Mouse (Mus musculus) neural tube, embryonic 13.5 days (tissue): ENCODE results near the gene Ralbp1. TPM values are rescaled to one million over a fixed set of nuclear protein-coding genes. Genes with fewer than 3 reads are reported as not detected.

Experiments used
- ATAC-seq: fragments of 200-750 bp; cut with Nextera tagmentation; 2 replicates; pipeline ENCODE4 v1.8.0; 2017; ENCODE audit warnings: low read depth, mild to moderate bottlenecking, moderate TSS enrichment, moderate library complexity
- H3K27ac ChIP-seq: fragments of 300-500 bp; sonication (generic); replicated peaks from 2 replicates; pipeline ENCODE4 v1.5.1; 2015; ENCODE audit warnings: moderate library complexity, mild to moderate bottlenecking, inconsistent platforms
- H3K27me3 ChIP-seq: fragments of 300-500 bp; sonication (generic); 2 replicates; pipeline ENCODE4 v1.6.1; 2015; ENCODE audit warnings: mild to moderate bottlenecking, inconsistent platforms
- H3K36me3 ChIP-seq: fragments of 300-500 bp; sonication (generic); 2 replicates; pipeline ENCODE4 v1.6.1; 2015; ENCODE audit warnings: mild to moderate bottlenecking, inconsistent platforms
- H3K4me1 ChIP-seq: fragments of 300-500 bp; sonication (generic); replicated peaks from 2 replicates; pipeline ENCODE4 v1.6.1; 2015; ENCODE audit warnings: inconsistent platforms
- H3K4me2 ChIP-seq: fragments of 300-500 bp; sonication (generic); 2 replicates; pipeline ENCODE4 v1.6.1; 2015; ENCODE audit warnings: inconsistent platforms, mild to moderate bottlenecking, moderate library complexity
- H3K4me3 ChIP-seq: fragments of 300-500 bp; sonication (generic); 2 replicates; pipeline ENCODE4 v1.5.1; 2015; ENCODE audit warnings: mild to moderate bottlenecking, inconsistent platforms
- H3K9ac ChIP-seq: fragments of 300-500 bp; sonication (generic); 2 replicates; pipeline ENCODE4 v1.6.1; 2015; ENCODE audit warnings: moderate library complexity, mild to moderate bottlenecking, inconsistent platforms
- H3K9me3 ChIP-seq: fragments of 300-500 bp; sonication (generic); 2 replicates; pipeline ENCODE4 v1.6.1; 2016; ENCODE audit warnings: inconsistent platforms
- WGBS: fragments of 180-500 bp; shearing (Covaris S2); methylation state at CpG from one replicate; pipeline ENCODE4 v1.1.7; 2015; 5-methylcytosine and 5-hydroxymethylcytosine counted together
- polyA plus RNA-seq: library from polyadenylated mRNA; unstranded; fragments of >200 nt; fragmentation: Nextera tagmentation; extraction: Ambion mirVana; gene quantifications from 2 replicates; pipeline ENCODE4 v1.2.1, GENCODE M21; 2015

Gene Ralbp1
- polyA plus RNA-seq, 1 experiment from 2014 or later: 57.7 TPM

DNA sequence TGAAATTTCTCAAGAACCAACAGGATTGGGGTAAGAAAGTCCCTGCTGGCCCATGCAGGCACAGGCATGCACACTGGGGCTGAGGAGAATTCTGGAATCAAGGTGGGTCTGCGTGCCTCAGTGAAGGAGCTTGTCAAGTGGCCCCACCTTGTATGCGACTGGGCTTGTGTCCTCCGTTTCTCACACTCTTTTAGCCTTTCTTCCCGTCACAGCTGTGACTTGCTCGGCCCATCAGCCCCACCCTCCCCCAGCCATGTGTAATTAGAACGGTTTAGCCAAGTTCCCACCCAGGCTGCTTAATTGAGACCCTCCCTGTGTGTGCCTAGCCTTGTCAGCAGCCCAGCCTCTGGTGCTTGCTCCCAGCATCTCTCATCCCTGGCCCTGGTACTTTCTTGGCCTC is 28.5 kb upstream of the Ralbp1 start:
- WGBS: 46% methylated on average over 6 of the region's 6 CpGs
- Histone ChIP-seq H3K4me2 (no peak overlapping the region), H3K27ac (no peak overlapping the region), H3K36me3 (0 out of 2 replicates have a peak, but pooled peaks cover 4% of the 10 kb centered on the region), H3K9me3 (no peaks in the 10 kb centered on the region), H3K27me3 (no peaks in the 10 kb centered on the region), H3K4me3 (no peak overlapping the region), H3K4me1 (peaks cover 13% of the 10 kb centered on the region; the same call in 1 of the 2 replicates), H3K9ac (no peak overlapping the region)
- ATAC-seq: no peak

DNA sequence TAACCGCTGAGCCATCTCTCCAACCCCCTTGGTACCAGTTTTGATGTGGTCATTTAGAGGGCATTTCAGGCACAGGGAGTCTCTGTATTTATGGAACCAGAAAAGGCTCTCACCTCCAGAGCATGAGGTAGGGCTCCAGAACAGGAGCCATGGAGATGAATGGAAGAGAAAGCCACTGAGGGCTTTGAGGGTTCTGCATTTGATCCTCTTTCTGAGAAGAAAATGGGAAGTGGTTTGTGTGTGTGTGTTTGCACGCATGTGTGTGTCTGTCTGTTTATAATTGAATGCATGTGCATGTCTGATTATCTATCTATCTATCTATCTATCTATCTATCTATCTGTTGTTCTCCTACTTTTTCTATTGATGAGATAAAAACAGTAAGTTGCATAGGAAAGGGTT is 26.6 kb upstream of the Ralbp1 start:
- ATAC-seq: no peak
- no peaks in the 10 kb centered on the region for H3K27me3 ChIP-seq
- no peak overlapping the region for H3K9ac ChIP-seq
- no peak overlapping the region for H3K4me2 ChIP-seq
- H3K4me1 ChIP-seq: peaks cover 13% of the 10 kb centered on the region; the same call in 1 of the 2 replicates
- 95% methylated on average over 2 of the region's 2 CpGs for WGBS
- no peaks in the 10 kb centered on the region for H3K36me3 ChIP-seq
- H3K4me3 ChIP-seq: no peak overlapping the region
- H3K27ac ChIP-seq: no peak overlapping the region
- no peaks in the 10 kb centered on the region for H3K9me3 ChIP-seq

DNA sequence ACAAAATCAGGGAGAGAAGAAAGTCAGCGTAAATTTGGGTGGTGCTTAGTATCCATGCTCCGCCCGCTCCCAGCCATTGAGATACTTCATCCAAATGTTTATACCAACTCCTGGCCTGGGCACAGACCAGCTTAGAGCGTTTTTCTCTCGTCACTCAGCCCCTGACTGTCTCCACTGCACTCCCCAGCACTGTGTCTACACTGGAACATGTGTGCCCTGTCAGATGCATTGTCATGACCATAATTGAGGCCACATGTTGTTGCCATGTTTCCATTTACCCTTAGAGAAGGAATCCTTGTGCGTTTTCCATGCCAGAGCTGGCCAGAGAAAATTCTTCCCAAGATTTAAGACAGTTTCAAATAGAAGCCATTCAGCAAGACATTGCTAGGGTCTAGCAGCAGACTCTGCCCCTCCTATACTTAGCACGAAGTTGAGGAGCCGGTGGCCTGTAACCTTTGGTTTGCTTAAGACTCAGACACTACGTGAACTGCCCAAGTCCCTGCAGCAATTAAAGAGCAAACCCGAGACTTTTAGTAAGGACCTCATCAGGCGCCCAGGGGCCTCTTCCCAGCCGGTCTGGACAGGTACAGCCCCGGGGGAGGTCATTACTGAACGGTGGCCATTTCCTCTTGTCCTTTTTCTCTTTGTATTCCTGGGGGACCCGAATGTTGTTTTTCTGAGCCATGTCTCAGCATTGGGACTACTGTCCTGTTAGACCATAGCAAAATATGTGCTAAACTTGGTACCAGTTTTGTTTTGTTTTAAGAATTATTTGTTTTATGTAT is 25.9 kb upstream of the Ralbp1 start:
- no peak for ATAC-seq
- WGBS: 80% methylated on average over 15 of the region's 15 CpGs
- Histone ChIP-seq H3K4me1 (peaks cover 13% of the 10 kb centered on the region; the same call in 1 of the 2 replicates), H3K36me3 (no peaks in the 10 kb centered on the region), H3K4me2 (no peak overlapping the region), H3K9ac (no peak overlapping the region), H3K27me3 (no peaks in the 10 kb centered on the region), H3K27ac (no peak overlapping the region), H3K9me3 (no peaks in the 10 kb centered on the region), H3K4me3 (no peak overlapping the region)

DNA sequence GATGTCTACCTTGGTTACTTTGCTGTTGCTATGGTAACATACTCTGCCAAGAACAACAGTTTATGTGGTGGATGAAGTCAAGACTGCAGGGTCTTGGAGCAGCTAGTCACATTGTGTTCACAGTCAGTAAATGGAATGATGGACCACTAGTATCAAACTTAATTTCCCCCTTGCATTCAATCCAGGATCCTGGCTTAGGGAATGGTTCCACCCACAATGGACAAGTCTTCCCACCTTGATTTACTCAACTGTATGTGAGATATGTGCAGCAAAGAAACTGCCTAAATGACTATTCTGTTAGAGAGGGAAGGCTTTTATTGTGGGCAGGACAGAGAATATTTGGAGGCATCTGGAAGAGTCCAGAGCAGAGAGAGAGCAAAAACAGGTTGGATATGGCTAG is 22.7 kb upstream of the Ralbp1 start:
- Histone ChIP-seq H3K27ac (no peak overlapping the region), H3K36me3 (0 out of 2 replicates have a peak, but pooled peaks cover 8% of the 10 kb centered on the region), H3K9me3 (no peaks in the 10 kb centered on the region), H3K27me3 (no peaks in the 10 kb centered on the region), H3K4me1 (no peaks in the 10 kb centered on the region), H3K9ac (no peak overlapping the region), H3K4me3 (no peak overlapping the region), H3K4me2 (no peak overlapping the region)
- no peak for ATAC-seq

DNA sequence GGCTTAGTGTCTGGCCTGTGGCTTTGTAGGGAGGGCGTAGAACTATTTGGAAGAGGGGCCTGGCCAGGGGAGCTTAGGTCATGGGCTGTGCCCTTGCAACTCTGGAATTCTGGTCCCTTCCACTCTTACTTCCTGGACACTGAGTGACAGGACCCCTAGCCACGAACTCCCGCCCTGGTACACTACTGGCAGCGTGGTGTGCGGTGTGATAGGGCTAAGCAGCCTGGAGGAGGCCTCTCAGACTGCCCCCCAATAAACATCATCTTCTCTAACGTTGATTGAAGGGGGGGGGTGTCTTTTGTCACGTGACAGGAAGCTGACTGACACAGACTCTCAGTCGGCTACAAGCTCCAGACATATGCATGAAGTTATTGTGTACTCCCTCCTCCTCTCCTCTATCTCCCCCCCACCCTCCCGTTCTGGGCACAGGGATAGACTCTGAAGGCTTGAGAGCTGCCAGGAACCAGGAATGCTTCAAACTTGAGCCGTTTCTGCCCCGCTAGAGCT is 21.4 kb upstream of the Ralbp1 start:
- no peak for ATAC-seq
- Histone ChIP-seq H3K4me2 (no peak overlapping the region; the same call in 1 of the 2 replicates), H3K27me3 (no peaks in the 10 kb centered on the region), H3K9me3 (no peaks in the 10 kb centered on the region), H3K4me1 (no peaks in the 10 kb centered on the region), H3K36me3 (0 out of 2 replicates have a peak, but pooled peaks cover 11% of the 10 kb centered on the region), H3K27ac (no peak overlapping the region), H3K9ac (no peak overlapping the region), H3K4me3 (no peak overlapping the region)
- 69% methylated on average over 11 of the region's 11 CpGs for WGBS

DNA sequence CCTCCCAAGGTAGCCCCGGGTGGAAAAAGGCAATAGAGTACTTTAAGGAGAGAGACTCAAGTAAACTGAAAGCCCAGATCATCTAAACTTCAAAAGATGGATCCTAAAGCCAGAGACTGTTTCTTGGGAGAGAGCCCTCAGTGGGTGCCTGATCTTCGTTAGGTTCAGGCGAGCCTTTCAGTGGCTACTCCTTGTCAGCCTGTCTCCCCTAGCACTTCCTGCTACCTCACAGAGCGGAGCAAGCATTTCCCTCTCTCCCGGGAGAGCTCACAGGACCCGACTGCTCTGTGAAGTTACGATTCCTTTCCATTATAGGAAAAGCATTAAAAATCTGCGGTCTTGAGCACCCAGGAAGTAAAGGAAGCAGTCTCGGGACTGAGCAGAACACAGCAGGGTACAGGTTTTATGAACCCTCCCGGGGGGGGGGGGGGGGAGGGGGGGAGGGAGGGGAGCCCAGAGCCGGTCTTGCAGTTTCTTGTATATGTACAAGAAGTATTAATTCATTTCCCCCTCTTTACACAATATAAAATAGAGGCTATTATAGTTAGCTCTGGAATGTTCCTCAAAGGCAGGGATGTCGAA is 20.8 kb upstream of the Ralbp1 start:
- Histone ChIP-seq H3K36me3 (0 out of 2 replicates have a peak, but pooled peaks cover 11% of the 10 kb centered on the region), H3K27me3 (no peaks in the 10 kb centered on the region), H3K4me3 (no peak overlapping the region), H3K9me3 (no peaks in the 10 kb centered on the region), H3K9ac (no peak overlapping the region), H3K27ac (no peak overlapping the region), H3K4me2 (no peak overlapping the region; the same call in 1 of the 2 replicates), H3K4me1 (no peaks in the 10 kb centered on the region)
- WGBS: 43% methylated on average over 12 of the region's 12 CpGs
- no peak for ATAC-seq

DNA sequence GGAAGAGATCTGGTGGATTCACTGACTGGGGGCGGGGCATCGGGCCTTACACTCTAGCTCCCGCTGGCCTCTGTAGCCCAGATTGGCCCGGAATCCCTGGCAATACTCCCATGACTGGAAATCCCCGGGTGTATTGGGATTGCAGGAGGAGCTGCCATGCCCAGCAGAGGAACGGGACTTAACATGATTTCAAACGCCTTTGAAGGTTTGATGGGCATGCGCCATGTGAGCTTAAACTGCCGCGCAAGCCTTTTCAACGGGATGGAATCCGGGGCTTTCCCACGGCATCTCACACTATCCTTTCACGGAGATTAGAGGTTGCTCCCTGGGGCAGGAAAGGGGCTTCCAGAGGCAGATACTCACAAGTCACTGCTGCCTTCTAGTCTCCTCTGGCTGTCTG is 19.6 kb upstream of the Ralbp1 start:
- no peak for ATAC-seq
- WGBS: 84% methylated on average over 14 of the region's 14 CpGs
- no peak overlapping the region for H3K4me2 ChIP-seq

DNA sequence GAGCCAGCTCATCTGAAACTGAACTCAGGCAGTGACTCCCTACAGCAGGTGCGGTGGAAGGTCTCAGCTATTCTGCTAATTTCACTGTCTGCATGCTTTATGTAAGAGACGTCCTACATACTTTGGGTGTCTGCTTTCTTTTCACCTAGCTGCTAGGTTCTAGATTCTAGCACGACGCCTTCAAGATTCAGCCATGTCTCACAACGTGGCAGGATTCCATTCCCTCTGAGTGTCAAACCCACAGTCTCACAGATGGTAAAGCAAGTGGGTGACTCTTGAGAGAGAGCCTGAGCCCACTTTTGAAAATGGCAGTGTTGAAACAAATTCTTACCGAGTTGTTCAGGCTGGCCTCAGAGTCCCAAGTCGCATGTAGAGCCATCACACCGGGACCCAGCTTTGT is 18.2 kb upstream of the Ralbp1 start:
- Histone ChIP-seq H3K27ac (no peak overlapping the region), H3K36me3 (0 out of 2 replicates have a peak, but pooled peaks cover 11% of the 10 kb centered on the region), H3K27me3 (no peaks in the 10 kb centered on the region), H3K9me3 (no peaks in the 10 kb centered on the region), H3K4me1 (no peaks in the 10 kb centered on the region), H3K4me3 (no peak overlapping the region), H3K4me2 (no peak overlapping the region), H3K9ac (no peak overlapping the region)
- no peak for ATAC-seq
- 95% methylated on average over 8 of the region's 8 CpGs for WGBS

More for the DNA sequence above, 19.6 kb upstream of the Ralbp1 start:
- Histone ChIP-seq H3K4me1 (no peaks in the 10 kb centered on the region), H3K4me3 (no peak overlapping the region), H3K27me3 (no peaks in the 10 kb centered on the region), H3K9ac (no peak overlapping the region), H3K27ac (no peak overlapping the region), H3K9me3 (no peaks in the 10 kb centered on the region), H3K36me3 (0 out of 2 replicates have a peak, but pooled peaks cover 11% of the 10 kb centered on the region)

DNA sequence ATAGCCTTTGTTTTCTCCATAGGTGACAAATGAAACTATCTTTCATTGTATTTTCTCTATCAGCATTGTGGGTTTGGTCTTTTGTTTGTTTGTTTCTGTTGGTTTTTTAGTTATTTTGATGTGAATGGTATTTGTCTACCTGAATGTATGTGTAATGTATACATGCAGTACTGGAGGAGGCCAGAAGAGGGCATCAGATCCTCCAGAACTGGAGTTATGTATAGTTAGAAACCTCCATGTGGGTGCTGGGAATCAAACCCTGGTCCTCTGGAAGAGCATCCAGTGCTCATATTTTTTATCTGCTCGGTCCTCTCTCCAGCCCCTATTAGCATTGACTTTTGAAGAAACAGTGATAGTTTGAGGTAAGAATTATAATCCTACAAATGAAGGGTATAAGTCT is 17.4 kb upstream of the Ralbp1 start:
- Histone ChIP-seq H3K27ac (no peak overlapping the region), H3K4me3 (no peak overlapping the region), H3K4me1 (no peaks in the 10 kb centered on the region), H3K27me3 (no peaks in the 10 kb centered on the region), H3K9me3 (no peaks in the 10 kb centered on the region), H3K36me3 (0 out of 2 replicates have a peak, but pooled peaks cover 11% of the 10 kb centered on the region), H3K4me2 (no peak overlapping the region), H3K9ac (no peak overlapping the region)
- WGBS: 95% methylated on average over 1 of the region's 1 CpGs
- no peak for ATAC-seq

DNA sequence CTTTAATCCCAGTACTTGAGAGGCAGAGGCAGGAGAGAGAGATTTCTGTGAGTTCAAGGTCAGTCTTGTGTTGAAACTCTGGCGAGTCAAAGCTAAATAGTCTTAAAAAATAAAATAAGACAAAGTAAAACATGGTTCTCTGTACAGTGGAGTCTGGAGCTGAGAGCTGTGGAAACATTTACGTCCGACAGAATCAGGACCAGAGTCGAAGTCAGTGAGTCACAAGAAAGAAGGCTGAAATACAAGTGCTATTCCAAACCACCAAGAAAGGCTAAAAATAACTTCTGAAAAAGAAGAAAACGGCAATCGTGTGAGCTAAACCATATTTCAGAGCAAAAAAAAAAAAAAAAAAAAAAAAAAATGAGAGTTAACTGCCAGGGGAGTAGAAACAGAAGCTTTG is 16.7 kb upstream of the Ralbp1 start:
- no peaks in the 10 kb centered on the region for H3K9me3 ChIP-seq
- ATAC-seq: no peak
- no peak overlapping the region for H3K27ac ChIP-seq
- H3K4me2 ChIP-seq: no peak overlapping the region
- 0 out of 2 replicates have a peak, but pooled peaks cover 11% of the 10 kb centered on the region for H3K36me3 ChIP-seq
- 93% methylated on average over 6 of the region's 6 CpGs for WGBS
- H3K4me3 ChIP-seq: no peak overlapping the region
- H3K27me3 ChIP-seq: no peaks in the 10 kb centered on the region
- H3K9ac ChIP-seq: no peak overlapping the region
- H3K4me1 ChIP-seq: no peaks in the 10 kb centered on the region

DNA sequence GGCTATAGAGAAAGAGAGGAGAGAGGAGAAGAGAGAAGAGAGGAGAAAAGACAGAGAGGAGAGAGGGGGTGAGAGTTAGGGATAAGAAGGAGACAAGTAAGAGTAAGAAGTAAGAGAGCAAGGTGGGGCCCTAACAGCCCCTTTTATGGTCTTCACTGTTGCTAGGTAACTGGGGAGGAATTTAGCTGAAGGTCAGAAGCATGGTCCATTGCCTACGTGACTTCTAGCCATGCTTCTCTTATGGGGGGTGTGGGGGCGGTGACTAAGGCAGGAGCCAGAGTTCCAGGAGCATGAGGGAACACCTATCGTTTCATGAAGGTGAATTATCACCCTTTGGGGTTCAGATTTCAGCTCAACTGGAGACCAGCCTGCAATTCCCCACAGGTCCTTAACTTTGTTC is 10.4 kb upstream of the Ralbp1 start:
- Histone ChIP-seq H3K27ac (no peak overlapping the region), H3K4me1 (no peaks in the 10 kb centered on the region), H3K9me3 (no peaks in the 10 kb centered on the region), H3K9ac (no peak overlapping the region), H3K4me2 (no peak overlapping the region), H3K27me3 (no peaks in the 10 kb centered on the region), H3K36me3 (no peaks in the 10 kb centered on the region), H3K4me3 (no peak overlapping the region)
- no peak for ATAC-seq
- WGBS: 68% methylated on average over 3 of the region's 3 CpGs

DNA sequence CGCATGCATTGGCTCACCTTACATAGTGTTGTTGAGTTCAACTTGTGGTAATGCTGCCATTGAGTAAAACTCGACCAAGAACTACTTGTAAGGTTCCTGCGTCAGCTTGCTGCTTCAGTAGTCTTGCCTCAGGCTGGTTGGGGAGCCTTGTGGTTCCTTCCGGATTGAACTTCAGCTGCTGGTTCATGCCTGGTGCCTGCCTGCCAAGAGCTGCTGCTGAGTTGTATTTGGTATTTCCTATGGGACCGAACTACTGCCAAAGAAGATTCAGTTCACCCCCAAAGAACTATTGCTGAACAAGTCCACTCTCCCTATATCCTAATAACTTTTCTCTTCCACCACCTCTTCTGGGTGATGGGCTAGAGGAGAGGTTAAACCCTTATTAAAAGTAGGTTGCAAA is 3.9 kb upstream of the Ralbp1 start:
- no peak for ATAC-seq
- Histone ChIP-seq H3K27me3 (no peaks in the 10 kb centered on the region), H3K36me3 (no peaks in the 10 kb centered on the region), H3K9me3 (no peaks in the 10 kb centered on the region), H3K9ac (no peak overlapping the region), H3K27ac (no peak overlapping the region), H3K4me2 (no peak overlapping the region), H3K4me1 (peaks cover 10% of the 10 kb centered on the region), H3K4me3 (no peak overlapping the region)
- WGBS: 86% methylated on average over 5 of the region's 5 CpGs
